Mouse (Mus musculus): ENCODE measurements at regions not wholly inside any gene's neighbourhood (a gene's known extent, or its start where the extent isn't known, plus 50 kb on each side); places are given as distances from the start of the nearest gene placed in this dataset.
"Not testable (repeated sequence)": the region's sequence is repeated elsewhere in the genome, so short reads cannot be mapped to it uniquely, and the experiment has no call there.

DNA sequence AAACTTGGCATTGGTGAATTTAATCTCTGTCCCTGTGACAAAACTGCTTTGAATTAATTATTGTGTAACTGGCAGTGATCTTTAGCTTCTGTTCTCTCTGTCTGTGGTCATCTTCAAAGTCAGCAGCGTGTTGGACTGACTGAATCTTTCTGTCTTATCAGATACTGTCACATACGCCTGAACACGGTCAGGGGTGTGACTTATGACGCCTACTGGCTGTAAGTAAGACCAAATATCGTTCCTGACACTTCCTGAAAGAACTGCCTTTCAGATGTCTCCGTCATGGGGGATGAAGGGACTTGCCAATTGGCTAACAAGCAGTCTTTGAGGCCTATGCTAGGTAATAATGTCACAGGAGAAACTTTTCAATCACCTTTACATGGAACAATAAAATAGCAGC lies 402.2 kb downstream of the Gabrg2 start:
- Histone ChIP-seq H3K9ac (ENCODE audit: low read length) (no peak overlapping the region), H3K4me2 (ENCODE audit: low read depth, low read length, severe bottlenecking) (no peak overlapping the region), H3K27ac (ENCODE audit: low read depth, low read length) (no peak overlapping the region), H3K27me3 (ENCODE audit: control insufficient read depth, insufficient read depth, low read length) (no peaks in the 10 kb centered on the region), H3K9me3 (ENCODE audit: control insufficient read depth, low read length) (no peaks in the 10 kb centered on the region), H3K36me3 (ENCODE audit: control insufficient read depth, insufficient read depth, low read length) (no peaks in the 10 kb centered on the region), H3K4me1 (replicated peaks; ENCODE audit: control insufficient read depth, insufficient read depth, low read length) (no peaks in the 10 kb centered on the region), H3K4me3 (ENCODE audit: low read depth, low read length) (no peak overlapping the region)
- no peak for DNase-seq (ENCODE audit: low spot score)
- ATAC-seq (replicated peaks; ENCODE audit: low FRiP score): no peak
- 79% methylated on average over 6 of the region's 6 CpGs for WGBS

DNA sequence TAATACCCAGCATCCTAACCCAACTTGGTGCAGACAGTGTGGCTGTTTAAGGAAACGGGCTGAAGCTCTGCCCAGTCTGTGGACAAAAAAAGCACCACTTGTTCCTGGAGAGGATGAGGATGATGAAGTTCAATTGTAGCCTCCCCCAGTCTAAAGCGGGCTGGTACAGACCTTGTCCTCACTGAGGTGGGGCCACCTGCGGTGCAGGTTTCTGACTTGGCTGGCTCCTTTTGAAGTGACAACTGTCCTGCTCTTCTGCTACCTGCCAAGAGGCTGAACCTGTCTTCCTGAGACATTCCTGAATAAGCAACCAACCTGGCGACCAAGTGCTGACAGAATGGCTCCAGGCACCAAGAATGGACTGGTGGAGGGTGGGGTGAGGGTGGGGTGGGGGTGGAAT lies 409.2 kb downstream of the Gabrg2 start:
- not testable (repeated sequence) for H3K4me2 ChIP-seq (ENCODE audit: low read depth, low read length, severe bottlenecking); H3K4me1 ChIP-seq (replicated peaks; ENCODE audit: control insufficient read depth, insufficient read depth, low read length); H3K27ac ChIP-seq (ENCODE audit: low read depth, low read length); H3K4me3 ChIP-seq (ENCODE audit: low read depth, low read length); H3K27me3 ChIP-seq (ENCODE audit: control insufficient read depth, insufficient read depth, low read length); DNase-seq (ENCODE audit: low spot score); H3K36me3 ChIP-seq (ENCODE audit: control insufficient read depth, insufficient read depth, low read length); ATAC-seq (replicated peaks; ENCODE audit: low FRiP score); H3K9ac ChIP-seq (ENCODE audit: low read length); H3K9me3 ChIP-seq (ENCODE audit: control insufficient read depth, low read length)
- 71% methylated on average over 4 of the region's 4 CpGs for WGBS
